Mouse (Mus musculus) gastrocnemius, adult 2 months (tissue): ENCODE measurements around the gene Arid1b. TPM values are rescaled to one million over a fixed set of nuclear protein-coding genes. Genes with fewer than 3 reads are reported as not detected.

Experiments used
- DNase-seq: peaks from one replicate; pipeline ENCODE4 v3.0.0; 2022
- H3K27ac ChIP-seq: fragments of 200-600 bp; 2 replicates; pipeline ENCODE4 v1.8.1; 2022; ENCODE audit warnings: mild to moderate bottlenecking
- H3K4me3 ChIP-seq: fragments of 200-600 bp; 2 replicates; pipeline ENCODE4 v1.8.1; 2022; ENCODE audit warnings: mild to moderate bottlenecking, moderate library complexity
- CTCF ChIP-seq: fragments of 200-600 bp; IDR thresholded peaks from 2 replicates; pipeline ENCODE4 v1.8.1; 2022; ENCODE audit warnings: antibody characterized with exemption, mild to moderate bottlenecking, moderate library complexity
- intact Hi-C: fragments of 180-260 bp; cut with DNase I; formaldehyde crosslinking; loops from one replicate; pipeline ENCODE4 v1.15.1; 2025
- total RNA-seq, 2 experiments: library from RNA; stranded (reverse); gene quantifications; 2 replicates each; pipeline ENCODE4 v1.2.3; 2021

Arid1b gene
- total RNA-seq, 2 experiments from 2014 or later, result 35.1 to 35.6 TPM

GRCm38 (mm10) chr17:5344426-5344825, 350.3 kb downstream of the Arid1b start:
- DNase-seq, result no peak
- no peak overlapping the region for H3K27ac ChIP-seq
- TF ChIP-seq CTCF, result no peak
- no peak overlapping the region for H3K4me3 ChIP-seq
- intact Hi-C loops, result no loop called here

DNA sequence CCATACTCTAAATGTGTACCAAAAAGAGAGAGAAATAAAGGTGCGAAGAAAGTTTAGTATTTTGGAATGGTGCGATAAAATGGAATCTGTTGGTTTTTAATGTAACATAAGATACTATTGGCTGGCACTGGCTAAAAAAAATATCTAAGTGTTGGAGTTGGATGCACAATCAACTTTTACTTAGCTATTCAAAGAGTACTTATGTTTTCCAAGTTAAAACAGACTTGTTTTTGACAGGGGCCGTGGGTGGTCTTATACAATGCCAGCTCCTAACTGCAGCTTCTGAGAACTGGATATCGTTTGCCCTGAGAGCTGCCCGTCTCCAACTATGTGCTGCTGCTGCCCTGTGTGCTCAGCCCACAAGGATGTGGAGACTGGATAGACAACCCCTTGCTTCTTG, 351.7 kb downstream of the Arid1b start:
- intact Hi-C loops, result no loop called here
- no peak for DNase-seq
- H3K4me3 ChIP-seq, result no peak overlapping the region
- TF ChIP-seq CTCF, result no peak
- H3K27ac ChIP-seq, result no peak overlapping the region

GRCm38 (mm10) chr17:5352901-5353300, 358.8 kb downstream of the Arid1b start:
- no peak overlapping the region for H3K27ac ChIP-seq
- intact Hi-C loops, result no loop called here
- DNase-seq, result peak; percentile 72
- H3K4me3 ChIP-seq, result no peak overlapping the region
- TF ChIP-seq CTCF, result no peak; the same call in 1 of the 2 replicates

GRCm38 (mm10) chr17:5360759-5361158, 366.6 kb downstream of the Arid1b start:
- intact Hi-C loops, result no loop called here
- no peak for TF ChIP-seq CTCF
- no peak overlapping the region for H3K4me3 ChIP-seq
- no peak overlapping the region for H3K27ac ChIP-seq
- DNase-seq, result no peak

DNA sequence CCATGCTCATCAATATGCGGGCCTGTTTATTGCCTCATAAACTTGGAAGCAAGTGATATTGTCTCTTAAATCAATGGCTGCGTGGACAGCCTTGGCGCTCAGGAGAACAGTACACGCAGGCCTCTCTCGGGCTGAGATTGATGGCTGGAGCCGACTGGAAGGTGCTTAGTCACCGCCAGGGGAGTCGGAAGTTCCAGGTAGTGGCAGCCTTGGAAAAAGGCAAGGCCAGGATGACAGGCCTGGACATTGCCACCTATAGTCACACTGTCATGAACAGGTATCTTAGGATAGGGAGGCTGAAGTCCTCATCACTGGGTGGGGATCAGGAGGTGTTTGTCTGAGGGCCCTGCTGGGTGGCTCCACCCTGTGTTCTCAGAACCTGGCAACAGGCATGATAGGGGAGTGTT, 371.9 kb downstream of the Arid1b start:
- Histone ChIP-seq H3K4me3 (no peak overlapping the region), H3K27ac (no peak overlapping the region)
- intact Hi-C loops, result no loop called here
- no peak for TF ChIP-seq CTCF
- no peak for DNase-seq

- intact Hi-C loops, result no loop called here
- TF ChIP-seq CTCF, result no peak
- H3K27ac ChIP-seq, result no peak overlapping the region
Measured at GRCm38 (mm10) chr17:5371032-5371431, 376.9 kb downstream of the Arid1b start.

DNA sequence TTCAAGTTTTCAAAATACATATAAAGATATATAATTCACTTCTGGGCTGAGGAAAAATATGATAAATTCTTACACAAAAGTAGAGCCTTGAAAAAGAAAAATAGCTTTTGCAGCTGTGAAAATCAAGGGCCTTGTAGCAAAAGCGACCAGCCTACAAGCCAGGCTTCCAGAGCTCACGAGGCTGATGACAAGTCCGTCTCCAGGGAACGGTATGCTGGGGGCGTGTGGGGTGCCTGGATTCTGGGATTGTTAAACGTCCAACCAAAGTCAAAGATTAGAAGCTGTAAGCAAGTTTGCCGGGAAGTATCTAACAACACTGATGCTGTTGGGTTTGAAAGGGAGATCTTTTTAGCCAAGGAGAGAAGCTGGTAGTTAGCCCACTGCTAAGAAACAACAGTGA, 377.4 kb downstream of the Arid1b start:
- no peak for TF ChIP-seq CTCF
- intact Hi-C loops, result no loop called here
- DNase-seq, result no peak
- Histone ChIP-seq H3K4me3 (no peak overlapping the region), H3K27ac (no peak overlapping the region)

More at GRCm38 (mm10) chr17:5371032-5371431, 376.9 kb downstream of the Arid1b start:
- no peak for DNase-seq
- H3K4me3 ChIP-seq, result no peak overlapping the region

GRCm38 (mm10) chr17:5372951-5373350, 378.8 kb downstream of the Arid1b start:
- TF ChIP-seq CTCF, result no peak
- no peak for DNase-seq
- H3K27ac ChIP-seq, result no peak overlapping the region
- H3K4me3 ChIP-seq, result no peak overlapping the region
- intact Hi-C loops, result no loop called here

- no peak overlapping the region for H3K4me3 ChIP-seq
- no peak overlapping the region for H3K27ac ChIP-seq
- intact Hi-C loops, result no loop called here
- no peak for DNase-seq
- TF ChIP-seq CTCF, result no peak
Measured at GRCm38 (mm10) chr17:5377151-5377929, 383.2 kb downstream of the Arid1b start.

DNA sequence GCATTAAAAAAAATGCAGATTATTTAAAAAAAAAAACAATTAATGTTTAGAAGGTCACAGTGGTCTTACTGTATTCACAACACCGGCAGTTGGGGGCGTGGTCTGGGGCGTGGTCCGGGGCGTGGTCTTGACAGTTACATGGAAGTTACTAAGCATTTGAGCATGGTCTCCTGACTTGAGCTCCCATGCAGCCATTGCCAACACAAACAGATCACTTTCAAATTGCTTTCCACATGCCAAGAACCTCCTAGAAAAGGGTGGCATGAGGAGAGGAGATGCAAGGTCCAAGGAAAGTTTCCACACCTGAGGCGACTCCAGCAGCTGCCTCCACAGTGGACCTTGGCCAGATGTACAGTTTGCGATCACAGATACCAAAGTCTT, 383.8 kb downstream of the Arid1b start:
- H3K4me3 ChIP-seq, result no peak overlapping the region
- peak; percentile 32 for DNase-seq

DNA sequence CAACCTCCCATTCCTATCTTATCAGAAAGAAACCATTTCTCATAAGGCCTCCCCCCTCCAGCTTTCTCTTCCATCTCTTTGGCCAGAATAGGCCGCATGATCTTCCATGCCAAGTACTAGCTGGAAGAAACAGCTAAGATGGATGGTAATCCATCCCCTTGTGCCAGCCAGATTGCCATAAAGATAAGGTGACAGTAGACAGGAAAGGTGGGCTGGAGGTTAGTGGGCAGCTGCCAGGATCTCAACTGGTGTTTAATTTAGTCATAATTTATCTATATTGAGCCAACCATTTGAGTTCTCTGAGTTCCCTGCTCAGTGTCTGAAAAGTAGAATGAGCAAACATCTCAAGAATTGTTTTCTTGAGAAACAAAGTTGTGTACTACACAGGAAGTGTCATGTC, 391.6 kb downstream of the Arid1b start:
- DNase-seq, result no peak
- Histone ChIP-seq H3K27ac (no peak overlapping the region), H3K4me3 (no peak overlapping the region)
- intact Hi-C loops, result no loop called here
- no peak for TF ChIP-seq CTCF

More for the DNA sequence above, 383.8 kb downstream of the Arid1b start:
- no peak for TF ChIP-seq CTCF
- H3K27ac ChIP-seq, result no peak overlapping the region
- intact Hi-C loops, result no loop called here

DNA sequence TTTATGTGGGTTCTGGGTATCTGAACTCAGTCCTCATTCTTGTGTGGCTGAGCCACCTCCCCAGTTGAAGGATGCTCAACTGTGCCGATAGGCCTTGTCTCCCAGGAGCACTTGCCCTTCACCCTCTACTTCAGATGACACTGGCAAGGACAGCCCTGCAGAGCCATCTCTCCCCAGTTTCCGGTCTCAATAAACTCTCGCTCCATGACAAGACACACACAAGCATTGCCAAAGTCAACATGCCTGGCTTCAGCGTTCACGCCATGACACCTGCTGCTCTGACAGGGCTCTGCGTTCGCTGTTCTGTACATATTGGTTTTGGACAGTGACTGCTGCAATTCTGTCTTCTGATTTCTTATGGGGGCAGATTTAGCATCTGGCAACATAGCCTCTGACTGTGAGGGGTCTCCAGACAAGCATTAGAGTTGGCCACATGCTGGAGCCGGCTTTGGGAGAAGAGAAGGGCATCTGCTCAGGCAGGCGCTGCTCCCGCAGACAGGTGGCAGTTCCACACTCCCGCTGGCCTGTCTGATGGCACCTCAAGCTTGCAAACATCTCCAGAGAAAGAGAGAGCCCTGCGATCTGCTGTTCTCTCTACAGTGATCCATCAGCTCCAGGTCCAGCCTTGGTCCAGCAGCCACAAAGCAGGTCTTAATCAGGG, 392.9 kb downstream of the Arid1b start:
- Histone ChIP-seq H3K27ac (no peak overlapping the region), H3K4me3 (no peak overlapping the region)
- no peak for DNase-seq
- intact Hi-C loops, result no loop called here
- no peak for TF ChIP-seq CTCF

- Histone ChIP-seq H3K27ac (no peak overlapping the region), H3K4me3 (no peak overlapping the region)
- no peak for TF ChIP-seq CTCF
- intact Hi-C loops, result no loop called here
- DNase-seq, result no peak
Measured at GRCm38 (mm10) chr17:5388351-5388750, 394.2 kb downstream of the Arid1b start.

DNA sequence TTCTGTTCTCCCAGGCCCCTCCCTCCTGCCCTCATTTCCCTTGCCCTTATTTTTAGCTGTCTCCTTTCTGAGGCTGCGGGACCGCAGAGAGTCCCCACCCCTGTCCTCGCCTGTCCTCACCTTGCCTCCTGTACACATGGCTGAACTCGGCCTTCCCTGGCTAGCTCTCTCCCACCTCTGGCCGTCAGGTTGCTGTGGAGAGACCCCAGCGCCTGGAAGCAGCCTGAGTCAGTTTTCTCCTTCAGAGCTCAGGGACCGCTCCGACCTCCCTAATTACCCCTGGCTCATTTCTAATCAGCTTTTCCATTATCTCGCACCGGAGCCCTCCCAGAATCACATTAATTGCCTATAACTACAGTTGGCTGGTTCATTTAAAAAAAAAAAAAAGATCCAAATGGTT, 396.6 kb downstream of the Arid1b start:
- no peak for DNase-seq
- Histone ChIP-seq H3K27ac (no peak overlapping the region), H3K4me3 (no peak overlapping the region)
- intact Hi-C loops, result no loop called here
- TF ChIP-seq CTCF, result no peak
